Mouse (Mus musculus): ENCODE results near the gene Rftn2. TPM values are rescaled to one million over a fixed set of nuclear protein-coding genes. Genes with fewer than 3 reads are reported as not detected.

Rftn2 gene
- total and polyA plus RNA-seq, 2 experiments from 2014 or later = 6.1 to 7.2 TPM

DNA sequence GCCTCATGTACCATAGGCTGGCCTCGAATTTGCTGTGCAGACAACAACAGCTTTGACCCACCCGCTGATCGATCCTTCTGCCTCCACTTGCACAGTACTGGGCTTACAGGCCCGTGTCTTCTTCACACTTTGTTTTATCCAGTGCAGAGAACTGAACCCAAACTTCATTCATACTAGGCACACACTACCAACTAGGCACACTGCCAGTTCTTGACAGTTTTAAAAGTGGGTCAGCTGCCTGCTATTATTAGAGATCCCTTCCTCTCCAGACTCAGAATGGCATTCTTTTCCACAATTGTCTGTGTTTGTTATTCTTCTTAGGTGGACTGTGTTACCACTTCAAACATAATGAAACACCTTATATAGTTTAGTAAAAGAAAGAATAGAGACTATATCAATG is 5.2 kb downstream of the Rftn2 start:
- Histone ChIP-seq H3K4me1 (ENCODE audit: control insufficient read depth, insufficient read depth) (peaks cover 34% of the 10 kb centered on the region), H3K36me3 (replicated peaks; ENCODE audit: control insufficient read depth, insufficient read depth, low read length) (no peaks in the 10 kb centered on the region), H3K9ac (replicated peaks; ENCODE audit: low read depth, low read length) (0 out of 2 replicates have a peak overlapping the region, but pooled peaks have one; percentile 37), H3K4me2 (ENCODE audit: low read depth, low read length) (peak overlapping the region; percentile 39; the same call in 1 of the 2 replicates), H3K9me3 (replicated peaks; ENCODE audit: control insufficient read depth, low read length) (no peaks in the 10 kb centered on the region), H3K27me3 (ENCODE audit: control insufficient read depth, insufficient read depth, low read length) (no peaks in the 10 kb centered on the region), H3K4me3 (ENCODE audit: low read depth, low read length) (no peak overlapping the region), H3K27ac (ENCODE audit: low read depth) (peak overlapping the region; percentile 66)
- DNase-seq (ENCODE audit: low spot score) (peak; percentile 73), ATAC-seq (ENCODE audit: insufficient read depth, low read depth) (peak; percentile 60; the same call in 1 of the 2 replicates)
- TF ChIP-seq CTCF (IDR thresholded peaks at IDR 0.05; ENCODE audit: low read depth) (no peak), EP300 (IDR thresholded peaks at IDR 0.05; ENCODE audit: low read depth) (0 out of 2 replicates have a peak, but pooled peaks have one; percentile 25)
- 36% methylated on average over 4 of the region's 4 CpGs for WGBS

DNA sequence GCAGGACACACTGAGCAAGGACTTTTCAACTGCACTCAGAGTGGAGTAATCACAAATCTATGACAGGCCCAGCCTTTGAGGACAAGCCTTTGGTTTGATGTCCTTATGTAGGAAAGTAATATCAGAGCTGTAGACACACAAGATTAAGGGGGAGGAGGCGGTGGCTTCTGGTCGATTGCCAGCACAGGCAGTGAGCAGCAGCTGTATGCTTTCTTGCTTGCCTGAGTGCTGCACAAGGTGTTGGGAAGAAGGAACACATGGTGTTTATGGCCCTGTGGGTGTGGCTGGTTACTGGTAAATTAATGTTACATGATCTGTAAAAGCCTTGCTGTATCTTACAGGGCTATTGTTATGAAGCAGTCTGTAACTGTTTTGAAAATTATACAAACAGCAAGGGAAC is 9.4 kb downstream of the Rftn2 start:
- H3K9me3 ChIP-seq (replicated peaks; ENCODE audit: control insufficient read depth, low read length) = no peaks in the 10 kb centered on the region
- H3K4me2 ChIP-seq (ENCODE audit: low read depth, low read length) = no peak overlapping the region
- H3K4me1 ChIP-seq (ENCODE audit: control insufficient read depth, insufficient read depth) = peaks cover 24% of the 10 kb centered on the region
- no peaks in the 10 kb centered on the region for H3K27me3 ChIP-seq (ENCODE audit: control insufficient read depth, insufficient read depth, low read length)
- H3K4me3 ChIP-seq (ENCODE audit: low read depth, low read length) = no peak overlapping the region
- DNase-seq (ENCODE audit: low spot score) (no peak), ATAC-seq (ENCODE audit: insufficient read depth, low read depth) (peak; percentile 26; the same call in 1 of the 2 replicates)
- peak overlapping the region; percentile 17; the same call in 1 of the 2 replicates for H3K27ac ChIP-seq (ENCODE audit: low read depth)
- no peak for TF ChIP-seq CTCF (IDR thresholded peaks at IDR 0.05; ENCODE audit: low read depth)
- no peak for TF ChIP-seq EP300 (IDR thresholded peaks at IDR 0.05; ENCODE audit: low read depth)
- WGBS = 19% methylated on average over 2 of the region's 2 CpGs
- no peak overlapping the region for H3K9ac ChIP-seq (replicated peaks; ENCODE audit: low read depth, low read length)
- no peaks in the 10 kb centered on the region for H3K36me3 ChIP-seq (replicated peaks; ENCODE audit: control insufficient read depth, insufficient read depth, low read length)

GRCm38 (mm10) chr1:55215185-55215813 is 11.3 kb downstream of the Rftn2 start:
- H3K4me1 ChIP-seq (ENCODE audit: control insufficient read depth, insufficient read depth) = peaks cover 14% of the 10 kb centered on the region
- ATAC-seq (ENCODE audit: insufficient read depth, low read depth) = peak; percentile 37; the same call in 1 of the 2 replicates
- H3K27ac ChIP-seq (ENCODE audit: low read depth) = peak overlapping the region; percentile 19; the same call in 1 of the 2 replicates
- H3K9ac ChIP-seq (replicated peaks; ENCODE audit: low read depth, low read length) = no peak overlapping the region
- TF ChIP-seq CTCF (IDR thresholded peaks at IDR 0.05; ENCODE audit: low read depth) (no peak), EP300 (IDR thresholded peaks at IDR 0.05; ENCODE audit: low read depth) (no peak)
- H3K9me3 ChIP-seq (replicated peaks; ENCODE audit: control insufficient read depth, low read length) = no peaks in the 10 kb centered on the region
- H3K4me3 ChIP-seq (ENCODE audit: low read depth, low read length) = no peak overlapping the region
- no peak overlapping the region for H3K4me2 ChIP-seq (ENCODE audit: low read depth, low read length)
- WGBS = 68% methylated on average over 11 of the region's 11 CpGs
- H3K27me3 ChIP-seq (ENCODE audit: control insufficient read depth, insufficient read depth, low read length) = no peaks in the 10 kb centered on the region
- DNase-seq (ENCODE audit: low spot score) = no peak
- H3K36me3 ChIP-seq (replicated peaks; ENCODE audit: control insufficient read depth, insufficient read depth, low read length) = no peaks in the 10 kb centered on the region

DNA sequence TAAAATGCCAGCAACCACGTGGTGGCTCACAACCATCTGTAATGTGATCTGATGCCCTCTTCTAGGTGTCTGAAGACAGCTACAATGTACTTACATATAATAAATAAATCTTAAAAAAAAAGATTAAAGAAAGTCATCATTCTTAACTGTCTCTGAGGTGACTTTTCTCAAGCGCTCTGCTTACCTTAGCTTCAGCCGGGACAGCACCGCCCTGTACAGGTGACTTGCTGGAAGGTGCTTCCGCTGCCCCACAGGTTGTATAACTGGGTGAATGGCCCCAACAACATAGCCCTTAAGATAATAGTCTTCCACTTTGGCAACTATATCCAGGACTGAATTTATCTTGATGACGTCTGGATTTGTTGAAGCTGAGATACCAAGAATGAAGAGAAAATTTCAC is 12.6 kb downstream of the Rftn2 start:
- 88% methylated on average over 6 of the region's 6 CpGs for WGBS
- no peaks in the 10 kb centered on the region for H3K27me3 ChIP-seq (ENCODE audit: control insufficient read depth, insufficient read depth, low read length)
- peaks cover 17% of the 10 kb centered on the region for H3K4me1 ChIP-seq (ENCODE audit: control insufficient read depth, insufficient read depth)
- no peak overlapping the region for H3K4me3 ChIP-seq (ENCODE audit: low read depth, low read length)
- no peaks in the 10 kb centered on the region for H3K36me3 ChIP-seq (replicated peaks; ENCODE audit: control insufficient read depth, insufficient read depth, low read length)
- H3K27ac ChIP-seq (ENCODE audit: low read depth) = no peak overlapping the region
- no peaks in the 10 kb centered on the region for H3K9me3 ChIP-seq (replicated peaks; ENCODE audit: control insufficient read depth, low read length)
- DNase-seq (ENCODE audit: low spot score) (no peak), ATAC-seq (ENCODE audit: insufficient read depth, low read depth) (no peak)
- no peak overlapping the region for H3K9ac ChIP-seq (replicated peaks; ENCODE audit: low read depth, low read length)
- TF ChIP-seq CTCF (IDR thresholded peaks at IDR 0.05; ENCODE audit: low read depth) (no peak), EP300 (IDR thresholded peaks at IDR 0.05; ENCODE audit: low read depth) (no peak)
- no peak overlapping the region for H3K4me2 ChIP-seq (ENCODE audit: low read depth, low read length)

DNA sequence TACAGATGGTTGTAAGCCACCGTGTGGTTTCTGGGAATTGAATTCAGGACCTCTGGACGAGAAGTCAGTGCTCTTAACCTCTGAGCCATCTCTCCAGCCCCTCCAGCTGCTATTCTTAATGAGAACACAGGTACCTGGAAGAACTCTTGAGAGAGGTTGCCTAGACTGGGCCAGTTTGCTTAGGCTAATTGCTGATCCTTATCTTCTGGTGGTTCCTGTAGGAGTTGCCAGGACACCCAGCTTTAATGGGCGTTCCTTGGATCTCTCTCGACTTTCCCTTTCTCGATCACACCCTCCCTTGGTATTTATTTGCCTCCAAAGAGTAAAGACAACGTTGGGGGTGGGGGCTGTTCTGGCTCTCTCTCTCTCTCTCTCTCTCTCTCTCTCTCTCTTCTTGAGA is 13.1 kb downstream of the Rftn2 start:
- 55% methylated on average over 6 of the region's 6 CpGs for WGBS
- Histone ChIP-seq H3K27ac (ENCODE audit: low read depth) (no peak overlapping the region), H3K36me3 (replicated peaks; ENCODE audit: control insufficient read depth, insufficient read depth, low read length) (no peaks in the 10 kb centered on the region), H3K27me3 (ENCODE audit: control insufficient read depth, insufficient read depth, low read length) (no peaks in the 10 kb centered on the region), H3K4me2 (ENCODE audit: low read depth, low read length) (no peak overlapping the region), H3K4me1 (ENCODE audit: control insufficient read depth, insufficient read depth) (peaks cover 22% of the 10 kb centered on the region), H3K9ac (replicated peaks; ENCODE audit: low read depth, low read length) (no peak overlapping the region), H3K9me3 (replicated peaks; ENCODE audit: control insufficient read depth, low read length) (no peaks in the 10 kb centered on the region), H3K4me3 (ENCODE audit: low read depth, low read length) (no peak overlapping the region)
- no peak for ATAC-seq (ENCODE audit: insufficient read depth, low read depth)
- DNase-seq (ENCODE audit: low spot score) = no peak
- TF ChIP-seq CTCF (IDR thresholded peaks at IDR 0.05; ENCODE audit: low read depth) (no peak), EP300 (IDR thresholded peaks at IDR 0.05; ENCODE audit: low read depth) (no peak)

- H3K4me3 ChIP-seq (ENCODE audit: low read depth, low read length) = no peak overlapping the region
- no peak overlapping the region for H3K9ac ChIP-seq (replicated peaks; ENCODE audit: low read depth, low read length)
- 84% methylated on average over 4 of the region's 4 CpGs for WGBS
- ATAC-seq (ENCODE audit: insufficient read depth, low read depth) (no peak), DNase-seq (ENCODE audit: low spot score) (no peak)
- H3K27me3 ChIP-seq (ENCODE audit: control insufficient read depth, insufficient read depth, low read length) = no peaks in the 10 kb centered on the region
- no peak overlapping the region for H3K4me2 ChIP-seq (ENCODE audit: low read depth, low read length)
- peaks cover 24% of the 10 kb centered on the region for H3K4me1 ChIP-seq (ENCODE audit: control insufficient read depth, insufficient read depth)
- H3K9me3 ChIP-seq (replicated peaks; ENCODE audit: control insufficient read depth, low read length) = no peaks in the 10 kb centered on the region
- no peak for TF ChIP-seq EP300 (IDR thresholded peaks at IDR 0.05; ENCODE audit: low read depth)
- no peak for TF ChIP-seq CTCF (IDR thresholded peaks at IDR 0.05; ENCODE audit: low read depth)
- no peak overlapping the region for H3K27ac ChIP-seq (ENCODE audit: low read depth)
- no peaks in the 10 kb centered on the region for H3K36me3 ChIP-seq (replicated peaks; ENCODE audit: control insufficient read depth, insufficient read depth, low read length)
Observed at GRCm38 (mm10) chr1:55212771-55213170, 13.8 kb downstream of the Rftn2 start.

Measured in heart, postnatal 0 days (tissue).